Mouse (Mus musculus) layer of hippocampus, adult 2 months (tissue): ENCODE data around the gene Hk2. TPM values are rescaled to one million over a fixed set of nuclear protein-coding genes. Genes with fewer than 3 reads are reported as not detected.

Experiments used
- DNase-seq, 2 experiments: peaks; one replicate each; pipeline ENCODE4 v3.0.0; 2022; ENCODE audit warnings: low spot score in 2 of 2
- H3K27ac ChIP-seq: fragments of 200-600 bp; 2 replicates; pipeline ENCODE4 v1.8.1; 2022
- H3K4me3 ChIP-seq: fragments of 200-600 bp; 2 replicates; pipeline ENCODE4 v1.8.1; 2022; ENCODE audit warnings: mild to moderate bottlenecking
- CTCF ChIP-seq: fragments of 200-600 bp; conservative IDR thresholded peaks from 2 replicates; pipeline ENCODE4 v1.8.1; 2022; ENCODE audit warnings: antibody characterized with exemption, mild to moderate bottlenecking, moderate library complexity
- long read RNA-seq, 2 experiments: library from polyadenylated mRNA; stranded (forward); transcript quantifications; one replicate each; pipeline ENCODE4 v2.0.0; 2021; ENCODE audit warnings: borderline mapping rate in 2 of 2
- total RNA-seq, 2 experiments: library from RNA; stranded (reverse); gene quantifications; 2 replicates each; pipeline ENCODE4 v1.2.3; 2021

The Hk2 gene
- total RNA-seq = 1 to 10 TPM; 7.0 to 7.4 TPM
- long read RNA-seq, experiment 1, partial matches to known transcripts = 4 of 5 reads
- long read RNA-seq, experiment 1, other reads (novel, unspliced or antisense) = 1 of 5 reads
- long read RNA-seq, experiment 2, partial matches to known transcripts = 2 of 2 reads
- long read RNA-seq, experiment 2, other reads (novel, unspliced or antisense) = 0 of 2 reads

DNA sequence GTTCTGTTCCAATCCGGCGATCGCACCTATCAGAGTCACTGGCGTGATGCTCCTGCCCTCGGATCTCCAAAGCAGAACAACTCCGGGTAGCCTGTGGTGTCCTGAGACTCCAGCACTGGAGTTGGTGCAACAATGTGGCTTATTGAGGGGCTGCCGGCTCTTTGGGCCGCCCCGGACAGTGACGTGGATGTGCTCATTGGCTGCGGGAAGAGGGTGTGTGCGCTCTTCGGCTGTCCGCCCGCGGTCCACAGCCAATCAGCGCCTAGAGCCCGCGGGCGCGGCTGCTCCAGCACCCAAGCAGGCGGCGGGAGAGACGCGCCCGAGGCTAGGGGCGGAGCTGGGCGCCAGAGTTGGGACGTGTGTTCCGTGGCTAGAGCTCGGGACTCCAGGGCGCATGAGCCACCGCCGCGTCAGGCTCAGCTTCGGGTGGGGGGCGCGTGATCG, at the start of gene Hk2:
TSS of gene Hk2 (minus strand) at position 134 of the 444 bp plus-strand sequence.
- peak; percentile 66 to 73 for DNase-seq
- peak within 1 kb of the TSS; percentile 10; the same call in 1 of the 2 replicates for H3K27ac ChIP-seq
- peak within 1 kb of the TSS; percentile 59 for H3K4me3 ChIP-seq
- TF ChIP-seq CTCF = no peak

DNA sequence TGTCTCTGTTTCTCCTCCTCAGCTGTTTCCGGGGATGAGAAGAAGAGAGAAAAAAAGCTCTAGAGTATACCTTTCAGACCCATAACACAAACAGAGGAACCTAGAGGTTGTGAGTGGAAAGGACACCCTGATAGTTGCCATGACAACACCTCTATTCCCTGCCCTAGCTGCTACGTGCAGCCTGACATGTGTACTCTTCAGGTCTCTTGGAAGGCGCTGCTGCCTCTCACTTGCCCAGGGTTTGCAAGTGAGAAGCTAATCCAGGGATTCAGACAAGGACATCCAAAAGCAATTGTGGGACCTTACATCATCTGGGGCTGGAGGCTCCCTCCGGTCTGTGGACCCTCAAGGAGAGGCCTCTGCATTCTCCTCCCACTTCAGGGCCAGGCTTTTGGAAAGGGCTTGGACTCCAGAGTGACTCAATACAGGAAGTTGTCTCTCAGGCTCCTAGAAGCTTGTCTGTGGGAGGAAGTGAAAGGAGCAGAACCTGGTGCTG, 47.6 kb upstream of the Hk2 start:
- no peak for DNase-seq
- no peak for TF ChIP-seq CTCF
- H3K27ac ChIP-seq = no peak overlapping the region
- no peak overlapping the region for H3K4me3 ChIP-seq

DNA sequence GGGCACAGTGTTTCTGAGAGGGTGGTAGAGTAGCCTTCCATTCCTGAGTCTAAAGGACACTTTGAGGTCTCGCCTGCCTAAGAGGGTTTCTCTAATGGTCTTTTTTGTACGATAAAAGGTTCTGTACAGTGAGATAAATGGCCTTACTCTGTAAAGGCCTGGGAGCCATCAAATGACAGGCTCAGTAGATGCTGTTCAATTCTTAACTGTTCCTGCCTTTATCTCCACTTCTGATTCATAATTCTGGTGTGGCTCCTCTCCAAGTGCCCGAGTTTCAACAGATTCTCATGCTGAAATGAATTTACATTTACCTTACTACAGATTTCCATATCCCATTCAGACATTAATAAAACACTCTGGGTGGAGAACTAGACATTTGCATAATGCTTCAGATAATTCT, 46.5 kb upstream of the Hk2 start:
- Histone ChIP-seq H3K27ac (no peak overlapping the region), H3K4me3 (no peak overlapping the region)
- no peak for DNase-seq
- no peak for TF ChIP-seq CTCF

DNA sequence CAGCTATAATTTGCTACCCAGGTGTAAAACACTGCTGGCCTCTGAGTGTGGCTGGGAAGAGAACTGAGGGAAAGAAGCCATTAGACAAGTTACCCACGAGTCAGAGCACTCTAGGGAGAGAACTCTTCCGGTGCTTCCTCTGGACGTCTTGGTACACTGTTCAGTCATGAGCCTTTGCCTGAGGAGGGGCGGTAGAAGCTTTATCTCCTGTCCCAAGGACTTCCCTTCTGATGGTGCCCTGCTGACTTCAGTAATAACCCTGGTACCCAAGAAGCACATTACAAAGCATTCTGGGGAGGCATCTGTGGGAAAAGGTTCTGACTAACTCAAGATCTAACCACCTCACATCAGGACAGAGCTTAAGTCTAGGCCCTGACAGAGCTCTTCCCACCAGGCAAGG, 40.6 kb upstream of the Hk2 start:
- no peak overlapping the region for H3K4me3 ChIP-seq
- TF ChIP-seq CTCF = no peak
- no peak overlapping the region for H3K27ac ChIP-seq
- no peak for DNase-seq

DNA sequence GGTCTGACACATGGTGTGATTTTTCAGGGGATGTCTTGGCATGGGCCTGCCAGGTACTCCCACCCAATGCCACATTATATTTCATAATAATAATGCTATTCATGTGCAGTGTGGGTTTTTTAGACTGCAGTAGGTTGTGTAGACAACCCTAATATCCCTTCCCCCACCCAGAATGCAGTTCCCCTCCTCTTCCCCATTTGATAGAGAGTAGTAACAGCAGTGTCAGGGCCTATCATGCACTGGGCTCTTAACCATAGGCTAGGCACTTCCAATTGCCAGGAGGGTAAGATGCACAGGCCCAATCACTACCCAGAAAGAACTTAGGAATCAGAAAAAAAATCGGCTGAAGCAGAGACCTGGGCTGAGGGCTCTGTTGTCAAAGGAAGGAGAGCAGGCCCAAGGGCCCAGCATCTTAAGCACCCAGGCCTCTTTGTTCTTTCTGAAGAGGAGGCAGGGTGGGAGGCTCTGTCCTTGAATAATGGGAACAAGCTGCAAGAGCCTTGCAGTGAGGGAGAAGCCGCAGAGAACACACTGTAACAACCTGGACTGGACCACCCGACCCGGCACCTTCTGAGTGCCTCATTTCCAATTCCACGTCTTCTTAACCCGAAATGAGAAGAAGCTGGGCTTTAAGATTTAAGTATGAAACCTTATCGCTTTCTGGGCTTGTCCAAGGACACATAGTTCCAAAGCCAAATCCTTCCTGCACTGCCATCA, 33.9 kb upstream of the Hk2 start:
- no peak for TF ChIP-seq CTCF
- no peak overlapping the region for H3K27ac ChIP-seq
- H3K4me3 ChIP-seq = no peak overlapping the region
- DNase-seq = no peak

DNA sequence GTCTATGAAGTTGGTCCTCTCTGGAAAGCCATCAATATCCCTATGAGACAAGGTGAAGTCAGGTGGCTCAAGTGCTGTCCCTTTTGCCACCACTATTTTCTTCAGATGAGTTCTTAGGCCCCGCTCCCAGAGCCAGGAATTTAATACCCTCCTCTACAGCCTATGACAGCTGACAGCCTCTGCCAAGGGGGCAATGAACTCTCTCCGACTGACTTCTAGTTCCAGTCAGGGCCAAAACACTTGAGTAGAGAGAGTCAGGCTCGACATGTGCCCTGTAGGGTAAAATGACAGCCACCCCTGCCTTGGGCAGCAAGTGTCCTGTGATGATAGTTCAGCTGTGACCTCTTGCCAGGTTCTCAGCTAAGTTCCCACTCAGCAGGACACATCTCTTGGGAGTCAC, 32.7 kb upstream of the Hk2 start:
- TF ChIP-seq CTCF = no peak
- H3K4me3 ChIP-seq = no peak overlapping the region

DNA sequence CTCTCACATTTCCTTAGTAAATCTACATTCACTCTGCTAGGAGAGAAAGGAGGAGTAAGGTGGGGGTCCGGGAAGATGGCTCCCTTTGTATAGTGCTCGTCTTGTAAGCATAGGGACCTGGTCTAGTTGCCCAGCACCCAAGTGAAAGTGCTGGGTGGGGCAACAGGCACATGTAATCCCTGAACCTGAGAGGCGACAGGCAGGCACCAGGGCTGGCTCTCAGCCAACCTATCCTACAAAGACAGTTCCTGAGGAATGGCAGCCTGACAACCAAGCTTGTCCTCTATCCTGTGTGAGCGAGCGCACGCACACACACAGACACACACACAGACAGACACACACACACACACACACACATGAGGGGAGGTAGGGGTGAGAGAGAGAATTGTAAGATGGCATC, 32.2 kb upstream of the Hk2 start:
- DNase-seq = no peak
- TF ChIP-seq CTCF = no peak
- no peak overlapping the region for H3K27ac ChIP-seq
- no peak overlapping the region for H3K4me3 ChIP-seq

More for the DNA sequence above, 32.7 kb upstream of the Hk2 start:
- DNase-seq = no peak
- no peak overlapping the region for H3K27ac ChIP-seq

DNA sequence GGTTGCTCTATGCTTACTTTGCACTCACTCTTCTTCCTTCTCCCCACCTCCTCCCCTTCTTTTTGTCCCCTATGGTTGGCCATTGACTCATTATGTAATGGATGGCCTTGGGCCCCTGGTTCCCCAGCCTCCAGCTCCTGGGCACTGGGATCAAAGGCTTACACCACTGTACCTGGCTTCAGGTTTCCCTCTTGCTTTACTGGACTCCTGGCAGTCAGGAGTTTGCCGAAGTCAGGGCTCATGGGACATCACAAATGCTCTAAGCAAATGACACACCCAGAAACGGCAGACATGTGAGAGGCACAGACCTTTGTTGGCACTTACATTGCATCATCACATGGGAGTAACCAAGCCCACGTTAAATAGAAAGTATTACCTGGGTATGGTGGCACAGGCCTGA, 31.6 kb upstream of the Hk2 start:
- no peak for TF ChIP-seq CTCF
- H3K4me3 ChIP-seq = no peak overlapping the region
- no peak for DNase-seq
- no peak overlapping the region for H3K27ac ChIP-seq

DNA sequence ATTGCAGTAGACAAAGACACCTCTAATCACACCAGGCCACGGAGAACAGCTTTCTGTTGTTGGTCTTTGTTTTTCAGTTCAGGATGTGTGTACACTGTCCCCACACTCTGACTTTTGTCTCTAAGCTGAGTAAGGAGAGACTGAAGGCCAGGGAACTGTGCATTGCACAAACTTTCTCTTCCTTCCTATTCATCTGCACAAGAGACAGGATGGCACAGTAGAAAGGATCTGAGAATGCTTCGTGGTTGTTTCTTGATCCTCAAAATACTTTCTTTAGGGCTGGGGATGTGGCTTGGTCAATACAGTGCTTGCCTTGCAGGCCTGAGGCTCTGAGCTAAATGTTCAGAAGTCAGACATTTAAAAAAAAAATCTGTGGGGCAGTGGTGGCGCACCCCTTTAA, 30.7 kb upstream of the Hk2 start:
- no peak overlapping the region for H3K27ac ChIP-seq
- no peak for DNase-seq
- TF ChIP-seq CTCF = no peak
- no peak overlapping the region for H3K4me3 ChIP-seq

DNA sequence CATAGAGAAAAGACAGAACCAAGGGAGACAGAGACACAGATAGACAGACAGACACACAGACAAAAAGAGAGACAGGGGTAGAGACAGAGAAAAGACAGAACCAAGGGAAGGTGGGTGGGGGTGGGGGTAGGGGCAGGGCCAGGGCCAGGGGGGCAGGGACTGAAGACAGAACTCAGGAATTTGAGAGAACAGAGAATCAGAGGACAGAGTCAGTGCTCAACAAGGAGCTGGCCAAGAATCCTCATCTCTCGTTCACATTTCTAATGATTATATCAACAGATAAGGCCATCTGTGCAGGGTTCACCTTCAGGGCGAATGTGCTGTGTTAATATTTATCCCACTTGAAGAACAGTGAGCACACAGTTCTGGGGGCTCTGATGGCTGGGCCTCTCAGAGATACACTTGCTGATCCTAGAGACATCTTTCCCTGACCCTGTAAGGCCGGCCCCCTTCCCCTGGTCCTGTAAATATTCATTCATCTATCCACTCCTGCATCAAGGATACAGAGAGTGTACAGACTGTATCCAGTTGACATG, 24.0 kb upstream of the Hk2 start:
- Histone ChIP-seq H3K4me3 (no peak overlapping the region), H3K27ac (no peak overlapping the region)
- no peak for DNase-seq
- TF ChIP-seq CTCF = no peak

DNA sequence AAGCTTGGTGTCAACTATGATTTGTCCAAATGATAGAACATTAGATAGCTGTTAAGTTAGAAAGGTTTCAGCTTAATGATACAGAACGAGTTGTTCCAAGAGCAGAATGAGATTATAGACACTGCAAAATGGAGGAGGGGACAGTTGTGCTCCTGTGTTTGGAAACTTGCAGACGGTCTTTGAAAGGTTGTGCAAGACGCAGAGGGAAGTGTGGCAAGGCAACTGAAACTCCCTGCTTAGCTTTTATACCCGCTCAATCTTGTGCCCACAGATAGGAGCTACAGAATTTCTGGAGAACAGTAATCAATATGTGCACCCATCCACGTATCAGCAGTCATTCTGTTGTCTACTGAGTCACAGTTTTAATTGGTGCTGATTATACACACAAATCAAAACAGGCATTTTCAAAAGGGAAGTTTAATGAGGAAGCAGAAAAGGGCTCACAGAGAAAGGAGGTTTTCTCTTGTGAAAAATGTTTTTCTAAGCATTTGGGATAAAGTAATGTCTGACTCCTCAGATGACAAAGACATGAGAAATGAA, 23.1 kb upstream of the Hk2 start:
- H3K27ac ChIP-seq = no peak overlapping the region; the same call in 1 of the 2 replicates
- no peak for TF ChIP-seq CTCF
- no peak overlapping the region for H3K4me3 ChIP-seq
- no peak for DNase-seq

DNA sequence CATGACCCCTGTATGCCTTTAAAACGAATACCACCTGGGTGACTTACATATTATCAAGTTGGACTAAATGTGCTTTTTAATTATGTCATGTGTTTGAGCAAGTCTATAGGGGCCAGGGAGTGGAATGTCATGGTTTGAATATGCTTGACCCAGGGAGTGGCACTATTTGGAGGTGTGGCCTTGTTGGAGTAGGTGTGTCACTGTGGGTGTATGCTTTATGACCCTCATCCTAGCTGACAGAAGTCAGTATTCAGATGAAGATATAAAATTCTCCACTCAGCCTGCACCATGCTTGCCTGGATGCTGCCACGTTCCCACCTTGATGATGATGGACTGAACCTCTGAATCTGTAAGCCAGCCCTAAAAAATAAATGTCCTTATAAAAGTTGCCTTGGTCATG, 16.6 kb upstream of the Hk2 start:
- no peak for TF ChIP-seq CTCF
- Histone ChIP-seq H3K27ac (no peak overlapping the region), H3K4me3 (no peak overlapping the region)
- no peak for DNase-seq

DNA sequence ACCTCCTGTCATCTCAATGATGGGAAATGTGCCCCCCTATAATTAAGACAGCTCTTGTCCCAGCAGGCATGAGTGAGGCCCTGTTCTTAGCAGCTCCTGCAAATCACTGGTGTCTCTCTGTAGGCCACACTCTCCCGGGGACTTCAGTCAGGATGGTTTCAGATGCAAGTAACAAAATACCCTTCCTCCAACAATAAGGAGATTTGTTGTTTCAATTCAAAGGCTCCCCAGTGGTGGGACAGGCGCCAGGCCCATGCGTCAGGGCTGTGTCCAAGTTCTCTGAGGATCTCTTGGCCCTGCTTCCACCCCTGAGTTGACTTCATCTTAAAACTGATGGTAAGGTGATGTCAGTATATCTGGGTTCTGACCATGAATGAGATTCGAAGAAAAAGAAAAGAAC, 9.7 kb upstream of the Hk2 start:
- H3K27ac ChIP-seq = no peak overlapping the region
- H3K4me3 ChIP-seq = no peak overlapping the region
- DNase-seq = no peak
- TF ChIP-seq CTCF = no peak
